Mouse (Mus musculus) kidney, adult 9 months (tissue): ENCODE measurements at regions not wholly inside any gene's neighbourhood (a gene's known extent, or its start where the extent isn't known, plus 50 kb on each side); places are given as distances from the start of the nearest gene placed in this dataset.
A peak's percentile ranks its signal among the peaks of the same experiment; 100 is the strongest.

Experiments used
- DNase-seq: peaks from one replicate; pipeline ENCODE4 v3.0.0; 2022

GRCm38 (mm10) chr19:60148313-60148965 lies 78.1 kb downstream of the Fam204a start:
- DNase-seq = no peak

GRCm38 (mm10) chr19:60146451-60147190 lies 79.9 kb downstream of the Fam204a start:
- no peak for DNase-seq

- no peak for DNase-seq
Observed at GRCm38 (mm10) chr19:60145242-60145641, 81.3 kb downstream of the Fam204a start.

GRCm38 (mm10) chr19:60144336-60144989 lies 82.0 kb downstream of the Fam204a start:
- DNase-seq = peak; percentile 86

GRCm38 (mm10) chr19:60138881-60139280 lies 87.6 kb downstream of the Fam204a start:
- DNase-seq = no peak

GRCm38 (mm10) chr19:60136491-60136890 lies 90.0 kb downstream of the Fam204a start:
- DNase-seq = peak; percentile 91

GRCm38 (mm10) chr19:60134447-60135328 lies 91.8 kb downstream of the Fam204a start:
- DNase-seq = no peak

- DNase-seq = no peak
Observed at GRCm38 (mm10) chr19:60129635-60130034, 96.9 kb downstream of the Fam204a start.

- peak; percentile 85 for DNase-seq
Observed at GRCm38 (mm10) chr19:60124638-60125037, 101.9 kb downstream of the Fam204a start.

- DNase-seq = no peak
Observed at GRCm38 (mm10) chr19:60120917-60121316, 105.6 kb downstream of the Fam204a start.

GRCm38 (mm10) chr19:60119051-60119450 lies 107.5 kb downstream of the Fam204a start:
- no peak for DNase-seq

GRCm38 (mm10) chr19:60113666-60114388 lies 112.7 kb downstream of the Fam204a start:
- DNase-seq = no peak

- no peak for DNase-seq
Observed at GRCm38 (mm10) chr19:60110278-60110677, 116.2 kb downstream of the Fam204a start.

- DNase-seq = no peak
Observed at GRCm38 (mm10) chr19:60109488-60109887, 117.0 kb downstream of the Fam204a start.

- no peak for DNase-seq
Observed at GRCm38 (mm10) chr19:60097915-60098314, 128.6 kb downstream of the Fam204a start.

- DNase-seq = no peak
Observed at GRCm38 (mm10) chr19:60074986-60075385, 131.5 kb upstream of the Rab11fip2 start.

GRCm38 (mm10) chr19:60073328-60073727 lies 129.9 kb upstream of the Rab11fip2 start:
- no peak for DNase-seq

- no peak for DNase-seq
Observed at GRCm38 (mm10) chr19:60066183-60066582, 122.7 kb upstream of the Rab11fip2 start.

GRCm38 (mm10) chr19:60055121-60055874 lies 111.8 kb upstream of the Rab11fip2 start:
- DNase-seq = no peak

GRCm38 (mm10) chr19:60051151-60051550 lies 107.7 kb upstream of the Rab11fip2 start:
- no peak for DNase-seq

- peak; percentile 24 for DNase-seq
Observed at GRCm38 (mm10) chr19:60040721-60041120, 97.3 kb upstream of the Rab11fip2 start.
